Mouse (Mus musculus) right cerebral cortex, postnatal 36 days (tissue): ENCODE results near the gene Kcnj14.

ENCODE experiments used
- DNase-seq, 2 experiments: peaks; one replicate each; pipeline ENCODE4 v3.0.0; 2022; ENCODE audit warnings: low spot score in 2 of 2, mixed read lengths in 1 of 2

Gene Kcnj14

GRCm38 (mm10) chr7:45824598-45824997, at the start of gene Kcnj14:
TSS of gene Kcnj14 (minus strand) at chr7:45824782.
- no peak for DNase-seq

GRCm38 (mm10) chr7:45873061-45873947, 48.7 kb upstream of the Kcnj14 start:
- DNase-seq, result peak in 1 of 2 experiments; percentile 22

GRCm38 (mm10) chr7:45872624-45873023, 48.0 kb upstream of the Kcnj14 start, which contains the start of gene Kdelr1:
TSS of gene Kdelr1 (plus strand) at chr7:45872772.
- DNase-seq, result peak; percentile 79 to 82

- DNase-seq, result no peak
These were observed 45.9 kb upstream of the Kcnj14 start for GRCm38 (mm10) chr7:45870282-45871058.

GRCm38 (mm10) chr7:45869787-45870186, 45.2 kb upstream of the Kcnj14 start:
- DNase-seq, result no peak

- DNase-seq, result no peak
These were observed 44.6 kb upstream of the Kcnj14 start for GRCm38 (mm10) chr7:45869107-45869670.

GRCm38 (mm10) chr7:45867871-45868270, 43.3 kb upstream of the Kcnj14 start:
- DNase-seq, result no peak

- peak; percentile 74 to 76 for DNase-seq
These were observed 41.6 kb upstream of the Kcnj14 start for GRCm38 (mm10) chr7:45865925-45866910.

- DNase-seq, result no peak
These were observed 39.9 kb upstream of the Kcnj14 start for GRCm38 (mm10) chr7:45864435-45864834.

GRCm38 (mm10) chr7:45862804-45863203, 38.2 kb upstream of the Kcnj14 start:
- DNase-seq, result no peak

- DNase-seq, result no peak
These were observed 34.4 kb upstream of the Kcnj14 start for GRCm38 (mm10) chr7:45859008-45859407.

- no peak for DNase-seq
These were observed 32.6 kb upstream of the Kcnj14 start for GRCm38 (mm10) chr7:45856950-45857901.

- no peak for DNase-seq
These were observed 28.5 kb upstream of the Kcnj14 start for GRCm38 (mm10) chr7:45853089-45853488.

- DNase-seq, result no peak
These were observed 26.1 kb upstream of the Kcnj14 start for GRCm38 (mm10) chr7:45850661-45851060.

GRCm38 (mm10) chr7:45848447-45849027, 24.0 kb upstream of the Kcnj14 start:
- DNase-seq, result no peak

- DNase-seq, result no peak
These were observed 18.6 kb upstream of the Kcnj14 start for GRCm38 (mm10) chr7:45842950-45843744.

- no peak for DNase-seq
These were observed 9.3 kb upstream of the Kcnj14 start for GRCm38 (mm10) chr7:45833924-45834323.

- no peak for DNase-seq
These were observed 8.7 kb upstream of the Kcnj14 start for GRCm38 (mm10) chr7:45833148-45833790.
